Mouse (Mus musculus) urinary bladder, adult 18-20 months (tissue): ENCODE data around the gene Emc9.

Experiments used
- DNase-seq, 2 experiments: peaks; one replicate each; pipeline ENCODE4 v3.0.0; 2022; ENCODE audit warnings: low spot score in 2 of 2, mixed read lengths in 2 of 2

Emc9 gene

DNA sequence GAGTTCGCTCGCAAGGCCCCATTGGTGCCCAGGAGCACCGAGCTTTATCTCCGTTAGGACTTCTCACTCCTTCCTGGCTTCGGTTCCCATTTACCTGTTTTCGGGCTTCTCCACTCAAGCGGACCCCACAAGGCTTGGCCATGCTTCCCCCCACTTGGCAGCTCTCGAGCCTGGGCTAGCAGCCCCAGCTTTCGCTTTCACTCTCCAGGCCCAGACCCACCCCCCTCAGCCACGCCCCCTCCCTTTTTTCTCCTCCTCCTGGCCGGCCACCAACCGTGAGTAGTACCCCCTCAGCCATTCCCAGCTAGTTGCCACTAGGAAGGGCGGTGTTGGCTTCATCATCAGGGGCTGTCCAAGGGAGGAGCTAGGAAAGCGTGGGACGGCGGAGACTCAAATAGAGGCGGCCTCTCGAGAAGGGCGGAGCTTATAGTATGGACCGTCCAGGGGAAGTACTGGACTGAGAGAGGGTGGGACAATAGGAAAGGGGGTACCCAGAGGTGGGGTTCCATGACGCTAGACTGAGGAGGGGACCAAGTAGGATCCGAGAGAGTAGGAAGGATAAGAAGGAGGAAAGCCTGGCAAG is 5.7 kb upstream of the Emc9 start, which contains the start of gene Psme2:
TSS of gene Psme2 (minus strand) at position 366 of the 583 bp plus-strand sequence.
- DNase-seq = peak; percentile 78 to 94

DNA sequence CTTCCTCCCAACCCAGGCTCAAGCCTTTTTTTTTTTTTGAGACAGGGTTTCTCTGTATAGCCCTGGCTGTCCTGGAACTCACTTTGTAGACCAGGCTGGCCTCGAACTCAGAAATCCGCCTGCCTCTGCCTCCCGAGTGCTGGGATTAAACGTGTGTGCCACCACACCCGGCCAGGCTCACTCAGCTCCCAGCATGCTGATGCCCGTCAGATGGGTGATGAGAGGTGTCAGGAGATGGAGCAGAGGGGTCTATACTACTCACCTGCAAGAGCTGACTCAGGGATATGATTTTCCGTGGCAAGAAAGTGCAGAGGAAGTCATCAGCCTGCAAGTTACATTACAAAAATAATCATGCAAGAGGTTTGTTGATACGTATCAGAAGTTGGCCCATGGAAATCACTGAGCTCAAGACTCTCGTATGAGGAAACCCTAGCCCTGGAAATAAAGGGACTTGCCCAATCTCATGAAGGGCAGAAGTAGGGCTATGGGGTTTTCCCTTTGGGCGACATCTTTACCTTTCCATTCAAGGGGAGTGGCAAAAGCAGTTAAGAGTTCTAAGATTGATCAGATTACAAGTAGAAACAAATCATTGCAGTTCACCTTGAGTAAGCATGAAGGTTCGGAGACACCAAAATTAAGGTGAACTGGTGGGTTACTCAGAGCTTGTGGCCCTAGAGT is 4.8 kb upstream of the Emc9 start:
- no peak for DNase-seq

DNA sequence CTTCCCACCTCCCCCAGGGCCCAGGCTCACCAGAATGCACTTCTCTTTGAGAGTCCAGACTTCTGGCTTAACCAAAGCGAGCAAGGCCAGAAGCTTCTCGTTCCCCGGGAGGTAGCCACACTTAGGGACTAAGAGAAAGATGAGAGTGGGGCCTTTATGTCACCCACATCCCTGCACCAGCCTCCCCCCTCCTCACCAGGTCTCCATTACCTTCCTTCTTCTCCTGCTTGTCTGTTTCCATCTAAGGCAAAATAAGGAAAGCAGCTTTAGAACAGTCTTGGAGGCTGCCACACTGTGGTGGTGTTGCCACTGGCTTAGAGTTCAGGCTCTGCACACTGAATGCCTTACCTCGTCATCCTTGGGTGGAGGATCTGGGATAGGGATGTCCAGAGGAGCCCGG is 4.2 kb upstream of the Emc9 start:
- DNase-seq = no peak

DNA sequence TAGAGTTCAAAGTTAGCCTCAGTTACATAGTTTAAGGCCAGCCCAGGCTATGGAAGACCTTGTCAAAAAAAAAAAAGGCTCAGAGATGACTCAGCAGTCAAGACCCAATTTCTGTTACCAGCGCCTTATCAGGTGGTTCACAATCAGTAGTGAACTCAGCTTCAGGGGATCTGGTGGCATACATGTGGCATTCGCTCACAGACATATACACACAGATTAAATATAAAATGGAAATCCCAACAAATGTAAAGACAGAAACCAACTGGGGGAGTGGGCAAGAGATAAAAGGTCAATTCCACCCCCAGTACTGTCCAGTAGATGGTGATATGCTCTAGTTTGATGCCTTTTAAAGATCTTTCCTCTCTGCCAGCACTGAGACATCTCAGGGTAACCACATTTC is 1.0 kb upstream of the Emc9 start:
- DNase-seq = no peak

DNA sequence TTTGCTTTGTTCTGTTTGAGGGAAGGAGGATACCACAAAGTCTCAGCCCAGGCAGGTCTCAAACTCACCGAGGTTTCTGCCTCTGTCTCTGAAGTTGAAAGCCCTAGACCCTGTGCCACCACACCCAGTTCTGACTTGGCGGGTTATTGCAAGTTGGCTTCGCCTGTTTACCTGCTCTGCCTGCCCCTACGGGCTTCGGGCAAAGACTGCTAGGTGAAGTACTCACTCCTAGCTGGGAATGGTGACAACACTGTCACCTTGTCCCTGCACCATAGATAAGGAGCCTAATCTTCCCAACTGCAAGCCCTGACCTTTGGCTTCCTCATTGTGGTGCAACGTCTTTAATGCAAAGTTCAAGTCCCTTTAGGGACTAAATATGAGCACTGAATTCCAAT is 461 bp upstream of the Emc9 start:
- DNase-seq = peak in 1 of 2 experiments; percentile 23

DNA sequence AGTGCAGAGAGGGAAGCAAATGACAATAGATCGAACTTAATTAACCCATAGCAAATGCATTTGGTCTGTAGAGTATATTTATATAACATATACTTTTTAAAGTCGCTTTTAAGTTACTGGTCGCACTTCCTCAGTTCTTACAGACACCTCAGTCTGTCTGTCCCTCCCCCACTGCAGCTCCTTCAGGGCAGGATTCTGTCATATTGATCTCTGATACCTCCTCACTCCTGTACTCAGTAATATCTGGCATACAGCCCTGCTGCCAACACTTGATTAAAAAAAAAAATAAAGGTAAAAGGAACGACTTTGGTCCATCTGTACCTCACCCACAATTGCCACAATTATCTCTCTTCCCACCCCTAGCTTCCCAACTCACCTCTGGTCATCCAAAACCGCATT is 800 bp downstream of the Emc9 start:
- DNase-seq = no peak

DNA sequence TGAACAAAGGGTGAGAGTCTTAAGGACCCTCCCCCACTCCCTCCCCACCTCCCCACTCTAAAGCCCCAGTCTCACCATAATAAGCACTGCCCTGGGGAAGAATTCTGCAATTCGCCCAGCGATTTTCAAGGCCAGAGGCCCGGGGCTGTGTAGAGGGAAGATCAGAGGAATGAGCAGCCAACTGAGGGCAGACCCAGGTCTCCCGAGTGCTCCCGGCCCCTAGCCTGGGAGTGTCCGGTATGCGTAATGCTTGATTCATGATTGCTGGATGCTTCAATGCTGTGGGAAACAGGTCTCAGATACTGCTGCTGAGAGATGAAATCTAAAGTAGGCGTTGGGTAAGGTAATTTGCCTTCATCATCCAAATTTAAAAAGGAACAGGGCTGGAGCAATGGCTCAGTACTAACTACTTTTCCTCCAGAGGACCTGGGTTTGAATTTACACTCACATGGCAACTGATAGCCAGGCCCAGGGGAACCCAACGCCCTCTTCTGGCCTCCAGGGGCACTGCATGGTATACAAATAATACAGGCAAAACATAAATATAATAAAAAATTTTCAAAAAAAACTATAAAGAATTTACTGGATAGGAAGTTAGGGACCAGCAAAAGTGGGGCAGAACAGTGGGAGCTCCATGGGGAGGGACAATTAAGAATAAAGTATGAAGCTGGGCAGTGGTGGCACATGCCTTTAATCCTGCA is 3.0 kb downstream of the Emc9 start:
- no peak for DNase-seq

DNA sequence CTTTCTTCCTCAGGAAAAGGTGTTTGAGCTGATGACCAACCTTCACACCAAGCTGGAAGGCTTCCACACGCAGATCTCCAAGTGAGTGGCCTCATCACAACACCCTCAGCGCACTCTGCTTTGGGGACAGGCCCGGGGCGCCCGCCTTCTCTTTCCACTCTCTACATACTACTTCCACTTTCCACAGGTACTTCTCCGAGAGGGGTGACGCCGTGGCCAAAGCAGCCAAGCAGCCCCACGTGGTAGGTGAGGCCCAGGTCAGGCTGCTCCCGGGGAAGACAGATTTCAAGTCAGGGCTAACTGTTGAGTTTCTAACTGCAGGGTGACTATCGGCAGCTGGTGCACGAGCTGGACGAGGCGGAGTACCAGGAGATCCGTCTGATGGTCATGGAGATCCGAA is 4.4 kb downstream of the Emc9 start:
- no peak for DNase-seq

DNA sequence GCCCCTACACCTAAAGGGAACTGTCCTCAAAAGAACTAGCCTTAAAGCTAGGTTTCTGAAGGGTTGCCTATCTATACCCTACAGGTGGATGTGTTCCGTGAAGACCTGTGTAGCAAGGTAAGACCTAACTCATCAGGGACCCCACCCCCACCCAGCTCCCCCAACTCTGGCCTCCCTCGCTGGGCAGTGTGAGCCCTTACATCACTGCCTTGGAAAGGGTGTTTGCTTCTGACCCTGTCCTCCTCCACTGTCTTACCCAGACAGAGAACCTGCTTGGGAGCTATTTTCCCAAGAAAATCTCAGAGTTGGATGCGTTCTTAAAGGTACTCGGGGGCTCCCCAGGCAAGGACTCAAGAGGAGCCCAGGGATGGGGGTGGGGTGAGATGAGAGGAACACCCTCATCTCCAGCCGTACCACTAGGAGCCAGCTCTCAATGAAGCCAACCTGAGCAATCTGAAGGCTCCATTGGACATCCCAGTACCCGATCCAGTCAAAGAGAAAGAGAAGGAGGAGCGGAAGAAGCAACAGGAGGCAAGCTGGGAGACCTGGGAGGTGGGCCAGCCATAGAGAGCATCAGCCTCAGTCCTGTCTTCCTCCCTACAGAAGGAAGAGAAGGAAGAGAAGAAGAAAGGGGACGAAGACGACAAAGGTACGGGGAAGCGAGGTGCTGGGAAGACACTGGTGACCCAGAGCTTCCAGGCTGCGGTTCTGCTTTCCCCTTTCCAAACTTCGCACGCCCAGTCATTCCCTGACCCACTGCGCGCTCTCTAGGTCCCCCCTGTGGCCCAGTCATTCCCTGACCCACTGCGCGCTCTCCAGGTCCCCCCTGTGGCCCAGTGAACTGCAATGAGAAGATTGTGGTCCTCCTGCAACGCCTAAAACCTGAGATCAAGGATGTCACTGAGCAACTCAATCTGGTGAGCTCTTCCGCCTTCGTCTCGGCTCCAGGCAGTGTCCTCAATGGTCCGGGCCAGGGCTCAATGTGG is 5.3 kb downstream of the Emc9 start:
- DNase-seq = no peak

DNA sequence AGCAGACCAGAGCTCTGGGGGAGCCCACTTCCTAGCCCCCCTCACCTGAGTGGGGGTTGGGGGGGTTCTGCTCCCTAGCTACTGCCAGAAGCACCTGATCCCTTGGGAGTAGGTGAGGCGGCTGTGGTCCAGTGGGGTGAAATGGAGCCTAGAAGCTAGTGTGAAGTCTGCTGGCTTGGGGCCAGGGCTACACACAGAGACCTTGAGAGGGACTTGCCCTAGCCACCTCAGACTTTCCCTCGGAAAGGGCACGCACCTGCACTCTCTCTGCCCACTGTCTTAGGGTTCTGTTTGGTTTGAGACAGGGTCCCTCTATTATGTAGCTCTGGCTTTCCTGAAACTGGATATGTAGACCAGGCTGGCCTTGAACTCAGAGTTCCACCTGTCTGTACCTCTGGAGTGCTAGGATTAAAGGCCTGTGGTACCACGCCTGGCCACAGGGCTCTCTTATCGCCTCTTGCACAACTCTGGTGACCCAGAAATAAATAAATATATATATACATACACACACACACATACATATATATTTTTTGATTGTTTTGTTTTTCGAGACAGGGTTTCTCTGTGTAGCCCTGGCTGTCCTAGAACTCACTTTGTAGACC is 6.3 kb downstream of the Emc9 start:
- no peak for DNase-seq

DNA sequence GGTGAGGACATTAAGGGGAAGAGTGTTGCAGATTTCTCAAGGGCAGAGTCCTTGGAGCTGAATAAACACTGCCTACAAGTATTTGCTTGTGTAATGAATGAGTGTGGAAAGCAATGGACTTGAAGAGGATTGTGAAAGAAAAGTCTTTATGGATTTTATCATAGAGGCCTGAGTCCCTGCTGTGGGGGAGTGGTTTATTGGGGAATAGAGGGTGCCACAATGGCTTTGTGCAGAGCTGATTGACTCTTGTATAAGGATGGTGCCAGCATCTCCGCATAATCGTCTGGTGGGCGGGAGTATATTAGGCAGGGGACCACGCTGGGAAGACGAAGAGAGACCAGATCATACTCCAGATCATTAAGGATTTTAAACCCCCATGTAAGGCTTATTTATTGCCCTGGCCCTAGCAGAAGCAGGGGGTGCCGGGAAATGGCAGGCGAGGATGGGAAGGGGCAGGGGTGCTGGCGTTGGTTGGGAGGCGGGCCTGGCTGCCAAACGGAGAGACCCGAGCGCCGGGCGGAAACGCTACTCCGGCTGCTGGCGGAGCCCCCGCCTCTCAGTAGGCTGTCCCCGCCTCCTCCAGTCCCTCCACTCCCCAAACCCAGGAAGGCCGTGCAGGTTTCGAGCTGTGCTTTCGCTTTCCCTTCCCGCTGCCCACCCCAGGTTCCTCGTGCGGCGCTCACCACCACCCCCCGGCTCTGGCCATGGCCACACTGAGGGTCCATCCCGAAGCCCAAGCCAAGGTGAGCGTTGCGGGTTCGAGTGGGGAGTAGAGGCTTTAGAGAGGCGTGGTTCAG is 7.0 kb downstream of the Emc9 start, which contains the start of gene Psme1:
TSS of gene Psme1 (plus strand) at position 253 of the 797 bp plus-strand sequence.
- peak; percentile 68 to 74 for DNase-seq

DNA sequence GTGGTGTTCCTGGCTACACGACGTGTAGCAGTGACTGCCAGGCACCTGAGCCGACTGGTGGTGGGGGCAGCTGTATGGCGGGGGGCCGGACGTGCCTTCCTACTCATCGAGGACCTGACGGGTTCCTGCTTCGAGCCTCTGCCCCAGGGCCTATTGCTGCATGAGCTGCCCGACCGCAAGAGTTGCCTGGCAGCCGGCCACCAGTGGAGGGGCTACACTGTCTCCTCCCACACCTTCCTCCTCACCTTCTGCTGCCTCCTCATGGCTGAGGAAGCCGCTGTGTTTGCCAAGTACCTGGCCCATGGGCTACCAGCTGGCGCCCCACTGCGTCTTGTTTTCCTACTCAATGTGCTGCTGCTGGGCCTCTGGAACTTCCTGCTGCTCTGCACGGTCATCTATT is 8.7 kb downstream of the Emc9 start:
- no peak for DNase-seq

DNA sequence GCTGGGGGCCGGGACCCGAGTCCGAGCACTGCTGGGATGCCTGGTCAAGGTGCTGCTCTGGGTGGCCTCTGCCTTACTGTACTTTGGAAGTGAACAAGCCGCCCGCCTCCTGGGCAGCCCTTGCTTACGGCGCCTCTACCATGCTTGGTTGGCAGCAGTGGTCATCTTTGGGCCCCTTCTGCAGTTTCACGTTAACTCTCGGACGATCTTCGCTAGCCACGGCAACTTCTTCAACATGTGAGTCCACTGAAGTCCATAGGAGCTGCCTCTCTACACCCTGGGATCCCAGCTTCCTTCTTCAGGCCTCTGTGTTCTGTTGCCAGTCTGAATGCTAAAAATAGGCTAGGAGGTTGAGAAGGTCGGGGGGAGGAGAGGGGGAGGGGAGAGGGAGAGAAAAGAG is 9.4 kb downstream of the Emc9 start:
- DNase-seq = no peak

DNA sequence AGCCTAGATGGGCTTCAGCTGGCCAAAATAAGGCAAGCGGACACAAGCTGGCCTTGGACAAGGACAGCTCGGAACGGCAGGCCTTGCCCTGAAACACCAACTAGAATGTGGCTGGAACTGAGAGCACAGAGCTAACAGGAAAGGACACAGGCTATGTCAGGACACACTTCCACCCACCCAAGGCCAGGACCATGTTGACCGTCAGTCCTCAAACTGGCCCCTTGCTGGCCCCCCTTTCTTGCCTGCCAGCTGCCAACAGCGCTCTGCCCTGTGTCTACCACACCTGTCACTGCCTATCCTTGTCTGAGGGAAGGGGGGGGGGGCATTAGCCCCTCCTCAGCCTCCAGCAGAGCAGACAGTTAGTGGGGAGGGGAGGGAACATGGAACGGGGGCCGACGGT is 9.8 kb downstream of the Emc9 start, which contains the start of gene Fitm1:
TSS of gene Fitm1 (plus strand) at position 316 of the 400 bp plus-strand sequence.
- DNase-seq = no peak

DNA sequence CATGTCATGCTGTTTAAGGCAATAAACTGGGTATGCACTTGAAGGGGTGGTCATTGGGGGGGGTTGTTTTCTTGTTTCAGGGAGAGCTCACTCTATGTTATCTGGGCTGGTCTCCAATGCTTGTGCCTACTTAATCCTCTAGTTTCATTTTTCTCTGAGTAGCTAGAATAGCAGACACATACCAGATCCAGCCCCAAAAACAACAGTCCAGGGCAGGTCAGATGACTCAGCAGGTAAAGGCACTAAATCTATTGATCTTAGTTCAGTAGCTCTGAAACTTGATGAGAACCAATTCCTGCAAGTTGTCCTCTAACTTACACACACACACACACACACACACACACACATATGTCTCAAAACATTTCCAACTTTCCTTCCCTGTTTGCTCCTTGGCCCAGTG is 13.3 kb downstream of the Emc9 start:
- DNase-seq = no peak

DNA sequence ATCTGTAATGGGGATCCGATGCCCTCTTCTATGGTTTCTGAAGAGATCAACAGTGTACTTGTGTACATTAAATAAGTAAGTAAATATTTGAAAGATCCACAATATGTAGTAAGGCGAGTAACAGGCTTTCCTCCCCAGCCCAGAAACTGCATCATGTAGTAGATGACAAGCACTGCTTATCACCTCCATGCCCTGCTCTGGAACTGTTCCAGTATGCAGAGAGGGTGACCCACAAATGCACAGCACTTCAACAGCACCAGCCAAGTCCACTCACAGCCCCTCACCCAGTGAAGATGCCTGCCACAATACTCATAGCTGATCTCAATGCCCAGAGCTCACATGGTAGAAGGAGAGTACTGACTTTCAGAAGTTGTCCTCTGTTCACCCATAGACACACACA is 14.5 kb downstream of the Emc9 start:
- DNase-seq = no peak

DNA sequence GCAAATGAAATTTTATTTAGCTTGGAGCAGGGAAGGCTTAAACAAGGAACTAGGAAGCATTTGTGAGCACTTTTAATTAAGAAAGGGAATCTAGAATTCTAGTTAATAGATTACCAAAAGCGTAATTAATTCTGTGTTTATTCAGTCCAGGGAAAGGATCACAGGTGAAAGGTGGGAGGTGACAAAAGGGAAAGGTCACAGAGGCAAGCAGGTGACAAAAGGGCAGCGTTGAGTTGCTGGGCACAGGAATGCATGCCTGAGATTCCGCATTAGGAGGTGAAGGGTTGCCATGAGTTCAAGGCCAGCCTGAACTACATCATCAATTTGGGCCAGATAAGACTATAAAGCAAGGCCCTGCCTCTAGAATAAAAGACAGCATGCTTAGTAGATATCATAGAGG is 17.6 kb downstream of the Emc9 start:
- DNase-seq = no peak

DNA sequence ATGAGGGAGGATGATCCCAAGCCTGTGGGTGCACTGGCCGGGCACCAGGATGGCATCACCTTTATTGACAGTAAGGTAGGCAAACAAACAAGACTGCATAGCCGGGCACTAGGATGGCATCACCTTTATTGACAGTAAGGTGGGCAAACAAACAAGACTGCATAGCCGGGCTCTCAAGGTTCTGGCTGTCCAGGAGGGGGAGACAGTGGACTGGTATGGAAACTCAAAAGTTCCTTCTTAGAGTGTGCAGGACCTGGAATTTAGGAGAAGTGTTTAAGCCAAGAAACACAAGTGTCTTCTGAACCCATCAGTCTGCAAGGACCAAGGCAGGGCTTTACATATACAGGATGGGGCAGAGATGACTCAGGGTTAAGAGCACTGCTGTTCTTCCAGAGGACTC is 19.4 kb downstream of the Emc9 start:
- DNase-seq = no peak

DNA sequence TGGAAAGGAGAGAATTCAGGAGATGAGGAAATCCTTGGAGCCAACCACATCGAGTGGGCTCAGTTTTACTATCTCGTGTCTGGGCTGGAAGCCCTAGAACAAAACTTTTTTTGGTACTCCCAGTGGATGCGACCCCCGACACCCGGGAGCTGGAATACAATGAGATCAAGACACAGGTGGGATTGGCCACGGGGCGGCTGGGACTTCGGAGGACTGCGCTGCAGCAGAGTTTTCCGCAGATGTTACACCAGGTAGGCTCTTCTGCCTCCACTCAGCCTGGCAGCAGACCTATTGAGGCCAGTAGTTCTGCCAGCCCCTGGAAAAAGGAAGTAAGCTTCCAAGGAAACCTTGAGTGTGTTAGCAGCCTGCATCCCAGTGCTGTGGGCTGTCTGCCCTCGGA is 21.9 kb downstream of the Emc9 start:
- no peak for DNase-seq

DNA sequence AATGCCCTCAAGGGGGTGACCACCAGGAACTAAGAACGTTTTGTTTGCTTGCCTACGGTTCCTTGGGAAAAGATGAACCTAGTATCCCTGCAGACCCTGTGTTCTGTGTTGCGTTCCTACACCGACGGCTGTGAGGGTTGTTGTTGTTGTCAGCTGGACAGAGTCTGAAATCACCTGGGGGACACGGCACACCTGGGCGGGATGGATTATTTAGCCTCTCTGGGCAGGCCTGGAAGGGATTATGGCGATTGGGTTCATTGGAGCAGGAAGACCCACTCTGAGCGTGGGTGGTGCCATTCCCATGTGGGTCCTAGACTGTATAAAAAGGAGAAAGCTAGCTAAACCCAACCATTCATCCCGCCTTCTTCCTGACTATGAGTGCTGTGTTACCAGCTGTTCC is 23.2 kb downstream of the Emc9 start:
- no peak for DNase-seq
